Mouse (Mus musculus): Measurements from ENCODE around the gene Olfr967.
"Not testable (repeated sequence)": the region's sequence is repeated elsewhere in the genome, so short reads cannot be mapped to it uniquely, and the experiment has no call there.

The Olfr967 gene

GRCm38 (mm10) chr9:39745949-39746348 lies at the start of gene Olfr967:
Gene Olfr967, plus strand, starts transcription at chr9:39746249.
- in situ Hi-C loops (cut with MboI, MseI), result no loop called here

- in situ Hi-C loops (cut with MboI, MseI), result not testable (repeated sequence)
Measured at GRCm38 (mm10) chr9:39701123-39701522, 44.9 kb upstream of the Olfr967 start.

GRCm38 (mm10) chr9:39707017-39707416 lies 39.0 kb upstream of the Olfr967 start, which contains the start of gene Olfr149:
Gene Olfr149, minus strand, starts transcription at chr9:39707117.
- in situ Hi-C loops (cut with MboI, MseI), result no loop called here

GRCm38 (mm10) chr9:39708958-39709357 lies 37.1 kb upstream of the Olfr967 start:
- in situ Hi-C loops (cut with MboI, MseI), result no loop called here

- in situ Hi-C loops (cut with MboI, MseI), result no loop called here
Measured at GRCm38 (mm10) chr9:39711053-39711452, 35.0 kb upstream of the Olfr967 start, which contains the start of gene Olfr965. Gene Olfr965, plus strand, starts transcription at chr9:39711353.

- in situ Hi-C loops (cut with MboI, MseI), result no loop called here
Measured at GRCm38 (mm10) chr9:39730678-39731077, 15.4 kb upstream of the Olfr967 start, which contains the start of gene Olfr150. Gene Olfr150, plus strand, starts transcription at chr9:39730978.

- in situ Hi-C loops (cut with MboI, MseI), result no loop called here
Measured at GRCm38 (mm10) chr9:39740741-39741140, 5.3 kb upstream of the Olfr967 start.

GRCm38 (mm10) chr9:39746428-39746827 lies 379 bp downstream of the Olfr967 start:
- in situ Hi-C loops (cut with MboI, MseI), result no loop called here

- in situ Hi-C loops (cut with MboI, MseI), result no loop called here
Measured at GRCm38 (mm10) chr9:39783153-39783552, 37.1 kb downstream of the Olfr967 start, which contains the start of gene Olfr968. Gene Olfr968, minus strand, starts transcription at chr9:39783253.

- in situ Hi-C loops (cut with MboI, MseI), result no loop called here
Measured at GRCm38 (mm10) chr9:39790558-39790957, 44.5 kb downstream of the Olfr967 start, which contains the start of gene Olfr969. Gene Olfr969, plus strand, starts transcription at chr9:39790945.
